Mouse (Mus musculus) R1 (cell line): ENCODE data around the gene Asna1.

Experiments used
- DNase-seq: peaks from one replicate; pipeline ENCODE4 v3.0.0-alpha.2; 2018; ENCODE audit warnings: low read depth, low spot score

The Asna1 gene

DNA sequence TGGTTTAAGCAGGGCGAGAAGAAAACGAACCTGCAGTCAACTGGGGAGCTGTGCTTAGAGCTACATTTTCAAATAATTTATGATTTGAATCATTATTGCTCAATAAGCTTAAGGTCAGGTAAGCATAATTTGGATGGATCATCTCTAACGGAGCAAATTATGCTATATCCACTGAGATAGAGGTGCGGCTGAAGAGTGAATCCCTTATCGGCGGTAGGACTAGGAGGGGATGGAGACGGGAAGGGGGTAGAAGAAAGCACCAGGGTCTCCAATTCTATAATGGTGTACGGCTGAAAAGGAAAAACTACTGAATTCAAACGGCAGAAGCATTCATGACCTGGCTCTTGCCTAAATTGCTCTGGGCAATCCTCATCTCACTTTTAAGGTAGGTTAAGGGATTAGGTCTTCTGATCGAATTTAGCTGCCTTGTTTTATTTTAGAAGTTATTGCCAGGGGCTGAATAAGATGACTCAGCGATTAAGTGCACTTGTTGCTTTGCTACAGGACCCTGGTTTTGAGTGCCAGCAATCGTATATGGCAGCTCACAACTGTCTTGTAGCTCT, 10.2 kb upstream of the Asna1 start:
- no peak for DNase-seq

DNA sequence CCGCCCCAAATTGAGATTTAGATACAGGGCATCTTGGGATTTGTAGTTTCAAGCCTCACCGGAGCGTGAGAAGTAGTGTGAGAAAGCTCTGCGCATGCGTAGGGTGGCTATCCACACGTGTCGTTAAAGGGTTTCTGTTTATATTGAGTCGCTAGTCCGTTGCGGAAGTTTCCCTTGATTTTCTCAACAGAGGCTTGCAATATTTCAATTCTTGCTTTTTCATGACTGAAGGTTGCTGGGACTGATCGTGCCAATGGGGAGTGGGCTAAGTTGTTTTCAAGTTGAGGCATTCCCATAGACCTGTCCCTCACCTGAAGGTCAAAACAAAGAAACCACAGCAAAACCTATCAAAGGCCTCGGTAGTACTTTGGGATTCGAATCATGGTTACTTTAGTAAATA, 9.7 kb upstream of the Asna1 start:
- DNase-seq, result peak; percentile 95

DNA sequence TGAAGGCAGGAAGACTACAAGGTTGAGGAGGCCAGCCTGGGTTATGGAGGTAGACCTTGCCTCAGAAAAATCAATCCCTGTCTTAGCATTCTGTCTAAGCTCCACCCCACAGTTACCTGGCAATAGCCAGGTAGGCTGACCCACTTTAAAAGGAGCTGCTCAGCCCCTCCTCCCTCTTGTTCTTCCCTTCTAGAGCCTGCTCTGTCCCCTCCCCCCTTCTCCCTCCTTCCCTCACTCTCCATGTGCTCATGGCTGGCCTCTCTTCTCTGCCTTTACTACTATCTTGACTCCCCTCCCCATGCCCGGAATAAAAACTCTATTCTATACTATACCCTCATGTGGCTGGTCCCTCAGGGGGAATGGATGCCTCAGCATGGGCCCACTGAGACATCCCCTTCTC, 8.8 kb upstream of the Asna1 start:
- peak; percentile 62 for DNase-seq

DNA sequence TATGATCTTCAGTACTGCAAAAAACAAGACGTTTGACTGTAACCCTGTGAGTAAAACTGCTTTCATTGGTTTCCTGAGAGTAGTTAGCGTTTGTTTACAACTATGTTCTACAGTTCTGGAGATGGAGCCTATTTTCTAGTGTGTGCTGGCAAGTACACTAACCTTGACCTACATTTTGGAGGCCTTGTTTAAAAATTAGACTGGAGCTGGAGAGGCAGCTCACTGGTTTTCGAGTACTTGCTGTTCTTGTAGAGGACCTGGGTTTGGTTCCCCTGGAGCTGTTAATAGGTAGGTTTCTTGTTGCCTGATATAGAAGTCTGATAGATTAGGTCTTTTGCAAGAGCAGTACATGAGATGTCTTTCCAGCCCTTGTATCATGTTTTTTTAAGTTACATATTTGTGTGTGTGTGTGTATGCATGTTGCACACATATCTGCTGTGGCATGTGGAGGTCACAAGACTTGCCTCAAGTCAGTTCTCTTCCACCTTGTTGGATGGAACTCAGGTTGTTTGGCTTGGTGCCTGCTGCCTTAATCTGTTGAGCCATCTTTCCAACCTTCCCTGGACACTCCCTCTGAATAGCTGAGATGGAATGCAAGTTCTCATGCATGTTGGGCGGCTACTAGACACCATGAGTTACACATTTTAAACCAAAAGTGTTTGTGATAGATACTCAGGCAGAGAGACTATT, 7.7 kb upstream of the Asna1 start:
- no peak for DNase-seq

DNA sequence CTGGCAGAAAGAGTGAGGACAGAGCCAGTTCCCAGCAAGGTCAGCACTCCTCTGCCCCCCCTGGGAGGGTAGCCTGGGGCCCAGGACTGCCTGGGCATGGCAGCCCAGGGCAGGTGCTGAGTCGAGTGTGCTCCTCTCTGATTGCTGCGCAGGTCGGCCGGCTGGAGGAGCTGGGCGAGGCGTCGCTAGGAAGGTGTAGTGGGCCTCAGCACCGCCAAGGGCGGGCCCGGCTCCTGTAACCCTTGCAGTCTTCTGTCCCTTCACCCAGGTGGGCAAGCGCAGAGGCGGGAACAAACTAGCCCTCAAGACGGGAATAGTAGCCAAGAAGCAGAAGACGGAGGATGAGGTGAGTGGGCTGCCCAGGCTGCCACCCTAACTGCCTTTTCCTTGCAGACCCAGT, 4.2 kb upstream of the Asna1 start:
- no peak for DNase-seq

DNA sequence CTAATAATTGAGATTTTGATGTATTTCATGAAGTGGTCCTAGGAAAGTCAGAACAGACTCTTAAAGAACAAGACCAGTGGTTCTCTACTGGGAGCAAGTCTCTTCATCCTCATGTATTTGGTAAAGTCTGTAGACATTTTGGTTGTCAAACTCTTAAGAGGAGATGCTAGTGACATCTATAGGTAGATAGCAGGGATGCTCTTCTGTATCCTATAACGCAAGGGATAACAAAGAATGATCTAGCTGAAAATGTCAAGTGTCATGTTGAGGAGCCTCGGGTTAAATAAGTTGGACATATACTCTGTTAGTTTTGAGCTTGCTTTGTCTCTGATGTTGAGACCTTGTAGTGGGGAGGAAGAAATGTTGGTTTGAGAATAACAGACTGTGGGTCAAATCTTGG, 2.8 kb upstream of the Asna1 start:
- no peak for DNase-seq

DNA sequence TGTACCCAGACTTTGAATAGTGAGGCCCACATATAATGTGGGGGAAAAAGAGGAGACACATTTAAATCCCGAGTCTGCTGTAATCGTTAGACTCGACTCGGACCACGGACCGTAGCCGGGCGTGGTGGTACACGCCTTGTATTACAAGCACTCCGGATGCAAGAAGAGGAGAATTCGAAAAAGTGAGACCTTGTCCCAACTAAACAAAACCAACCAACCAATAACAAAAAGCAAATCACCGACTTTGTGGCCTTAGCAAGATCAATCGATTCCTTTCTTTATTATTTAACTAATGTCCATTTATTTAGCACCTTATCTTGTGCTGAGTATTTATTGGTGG, 2.4 kb upstream of the Asna1 start:
- no peak for DNase-seq

DNA sequence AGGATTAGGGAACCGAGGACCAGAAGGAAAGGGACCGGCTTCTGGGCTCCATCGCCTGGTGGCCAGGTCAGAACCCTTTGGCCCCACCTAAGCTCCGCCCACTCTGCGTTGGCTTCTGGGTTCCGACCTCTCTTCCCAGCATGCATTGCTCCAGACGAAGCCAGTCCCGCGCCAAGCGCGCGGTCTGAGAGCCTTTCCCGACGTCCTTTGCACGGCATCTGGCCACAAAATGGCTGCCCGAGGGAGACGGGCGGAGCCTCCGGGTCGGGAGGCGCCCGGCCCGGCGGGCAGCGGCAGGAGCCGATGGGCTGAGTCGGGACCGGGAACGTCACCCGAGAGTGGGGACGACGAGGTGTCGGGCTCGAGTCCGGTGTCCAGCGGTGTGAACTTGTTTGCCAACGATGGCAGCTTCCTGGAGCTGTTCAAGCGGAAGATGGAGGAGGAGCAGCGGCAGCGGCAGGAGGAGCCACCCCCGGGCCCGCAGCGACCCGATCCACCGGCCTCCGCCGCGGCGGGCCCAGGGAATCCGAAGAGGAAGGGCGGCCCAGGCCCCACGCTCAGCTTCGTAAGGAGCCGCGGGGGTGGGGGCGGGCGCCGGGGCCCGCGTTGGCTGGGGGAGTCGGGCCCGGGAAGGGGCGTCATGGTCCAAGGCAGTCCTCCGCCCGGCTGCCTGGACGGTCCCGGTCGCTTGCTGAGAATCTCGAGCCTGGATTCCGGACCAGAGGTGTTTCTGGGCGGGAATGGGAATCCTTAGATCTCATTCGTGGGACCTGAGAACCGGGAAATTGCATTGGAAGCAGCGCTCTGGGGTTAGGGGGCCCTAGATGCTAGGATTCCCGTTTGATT, 1.8 kb upstream of the Asna1 start, which contains the start of gene Trir:
Gene Trir (plus strand): TSS at position 154 of the 846 bp plus-strand sequence.
- peak; percentile 98 for DNase-seq

DNA sequence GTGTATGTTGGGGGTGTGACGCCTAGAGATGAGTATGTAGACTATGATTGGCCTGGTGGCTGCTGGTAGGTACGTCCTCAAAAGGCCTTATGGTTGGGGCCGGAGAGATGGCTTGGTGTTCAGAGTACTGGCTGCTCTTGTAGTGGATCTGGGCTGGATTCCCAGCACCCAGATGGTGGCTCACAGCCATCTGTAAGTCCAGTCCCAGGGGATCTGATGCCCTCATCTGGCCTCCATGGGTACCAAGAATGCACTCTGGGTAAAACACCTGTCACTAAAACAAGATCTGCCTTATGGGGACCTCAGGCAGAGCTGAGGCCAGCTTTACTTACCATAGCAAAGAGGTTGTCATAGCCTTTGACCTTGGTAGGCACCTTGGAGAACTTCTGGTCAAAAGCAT, 1.2 kb downstream of the Asna1 start:
- DNase-seq, result no peak

DNA sequence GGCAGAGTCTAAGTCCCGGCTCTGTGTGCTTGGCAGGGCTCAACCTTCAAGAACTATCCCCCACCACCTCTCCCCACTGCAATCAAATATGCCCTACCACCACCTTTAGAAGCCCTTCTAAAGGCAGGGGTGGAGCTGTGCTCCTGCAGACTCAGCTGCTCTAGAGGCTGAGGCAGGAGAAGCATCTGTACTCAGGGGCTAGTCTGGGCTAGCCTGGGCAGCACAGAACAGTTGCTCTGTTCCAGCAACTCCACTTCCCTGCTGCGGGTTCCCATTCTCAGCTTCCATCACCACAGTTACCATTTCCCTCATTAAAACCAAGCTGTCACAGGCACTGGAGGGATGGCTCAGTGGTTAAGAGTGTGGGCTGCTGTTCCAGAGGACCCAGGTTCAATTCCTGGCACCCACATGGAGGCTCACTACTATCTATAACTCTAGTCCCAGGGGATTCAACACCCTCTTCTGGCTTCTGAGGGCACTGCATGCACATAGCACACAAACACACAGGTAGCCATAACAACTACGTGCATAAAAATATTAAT, 3.5 kb downstream of the Asna1 start:
- DNase-seq, result peak; percentile 77

DNA sequence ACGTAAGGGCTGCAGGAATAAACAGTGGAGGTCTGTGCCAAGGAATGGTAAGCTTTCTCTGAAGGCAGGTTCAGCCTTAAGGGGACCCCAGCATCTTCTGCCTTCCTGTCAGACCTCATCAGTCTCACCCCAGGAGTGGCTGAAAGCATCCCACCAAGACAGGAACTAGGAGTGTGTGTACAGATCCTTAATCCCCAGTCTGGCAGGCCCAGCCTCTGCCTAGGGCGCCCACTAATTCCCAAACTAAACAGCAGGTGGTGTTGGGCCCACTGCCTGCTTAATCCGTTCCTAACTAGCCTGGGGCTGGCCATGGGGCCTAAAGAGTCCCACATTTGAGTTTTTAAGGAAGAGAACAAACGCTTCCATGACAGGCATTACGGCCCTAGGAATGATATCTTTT, 7.9 kb downstream of the Asna1 start:
- DNase-seq, result peak; percentile 49

DNA sequence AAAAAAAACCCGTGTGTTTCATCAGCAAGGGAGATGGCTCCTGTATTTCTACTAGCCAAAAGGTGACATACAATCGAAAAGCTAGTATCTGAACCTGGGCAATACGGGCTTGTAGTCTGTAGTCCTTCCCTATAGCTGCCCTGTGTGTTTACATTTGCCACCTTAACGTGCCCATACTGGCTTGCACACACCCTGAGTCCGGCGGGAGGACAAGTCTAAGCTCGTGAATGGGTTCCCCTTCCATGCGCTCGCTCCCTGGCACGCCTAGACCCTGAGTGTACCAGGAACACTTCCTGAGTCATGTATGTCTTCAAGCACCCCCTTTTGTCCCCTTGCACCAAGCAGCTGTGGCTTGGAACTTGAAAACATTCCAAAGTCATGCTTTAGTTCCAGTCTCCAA, 8.4 kb downstream of the Asna1 start:
- DNase-seq, result no peak

DNA sequence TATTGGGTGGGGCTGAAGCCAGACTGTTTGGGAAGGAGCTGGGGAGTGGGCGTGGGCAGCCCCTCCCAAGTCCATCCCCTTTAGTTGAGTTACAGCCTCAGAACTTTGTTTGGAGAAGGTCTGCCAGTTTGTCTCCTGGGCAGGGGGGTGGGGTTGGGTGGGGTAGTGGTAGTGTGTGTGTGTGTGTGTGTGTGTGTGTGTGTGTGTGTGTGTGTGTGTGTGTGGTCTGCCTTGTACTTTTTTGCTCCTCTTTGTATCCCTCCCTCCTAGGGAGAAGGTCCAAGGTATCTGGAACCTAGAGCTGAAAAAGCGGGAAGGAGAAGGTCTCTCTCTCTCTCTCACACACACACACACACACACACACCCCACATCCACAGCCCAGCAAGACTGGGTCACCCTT, 10.7 kb downstream of the Asna1 start, which contains the start of gene Best2:
Gene Best2 (minus strand): TSS at position 101 of the 400 bp plus-strand sequence.
- no peak for DNase-seq

DNA sequence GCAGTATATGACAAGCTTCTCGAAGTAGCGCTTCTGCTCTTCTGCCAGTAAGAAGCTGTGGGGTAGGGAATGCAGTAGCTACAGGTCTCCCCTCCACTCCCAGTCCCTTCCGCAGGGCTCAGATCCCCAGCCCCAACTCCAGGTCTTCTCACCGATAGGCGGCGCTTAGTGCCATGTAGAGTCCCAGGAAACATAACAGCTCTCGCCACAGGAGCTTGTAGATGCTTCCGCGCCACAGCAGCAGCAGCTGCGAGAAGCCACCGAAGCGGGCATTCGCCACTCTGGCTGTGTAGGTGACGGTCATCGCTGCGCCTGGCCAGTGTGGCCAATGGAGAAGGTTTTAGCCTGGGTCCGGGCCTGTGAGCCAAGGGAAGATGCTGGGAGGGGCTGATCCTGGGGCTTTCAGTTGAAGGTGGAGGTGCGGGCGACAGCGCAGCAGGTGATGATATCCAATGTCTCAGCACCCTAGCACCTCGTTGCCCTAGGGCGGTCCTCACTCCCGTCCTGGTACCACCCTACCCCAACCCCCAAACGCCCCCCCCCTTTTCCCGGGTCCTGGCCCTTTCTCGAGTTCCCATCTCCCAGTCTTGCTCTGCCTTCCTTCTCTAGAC, 11.7 kb downstream of the Asna1 start:
- DNase-seq, result peak; percentile 94

DNA sequence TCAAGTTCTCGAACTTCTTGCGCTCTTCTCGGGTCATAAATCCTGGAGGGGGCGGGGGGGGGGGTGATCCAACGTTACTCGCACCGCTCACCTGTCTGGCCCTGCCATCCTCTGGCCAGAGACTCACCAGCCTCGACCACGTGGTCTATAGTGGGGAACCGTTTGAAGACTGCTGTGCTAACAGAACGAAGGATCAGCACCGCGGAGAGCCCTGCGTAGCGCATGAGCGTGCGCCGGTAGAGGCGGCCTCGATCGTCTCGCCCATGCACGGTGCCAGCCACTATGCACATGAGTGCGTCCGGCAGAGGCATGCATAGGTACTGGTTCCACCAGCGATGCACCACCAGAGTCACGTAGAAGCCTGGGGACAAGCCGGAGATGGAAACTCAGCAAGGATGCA, 13.8 kb downstream of the Asna1 start:
- peak; percentile 58 for DNase-seq

DNA sequence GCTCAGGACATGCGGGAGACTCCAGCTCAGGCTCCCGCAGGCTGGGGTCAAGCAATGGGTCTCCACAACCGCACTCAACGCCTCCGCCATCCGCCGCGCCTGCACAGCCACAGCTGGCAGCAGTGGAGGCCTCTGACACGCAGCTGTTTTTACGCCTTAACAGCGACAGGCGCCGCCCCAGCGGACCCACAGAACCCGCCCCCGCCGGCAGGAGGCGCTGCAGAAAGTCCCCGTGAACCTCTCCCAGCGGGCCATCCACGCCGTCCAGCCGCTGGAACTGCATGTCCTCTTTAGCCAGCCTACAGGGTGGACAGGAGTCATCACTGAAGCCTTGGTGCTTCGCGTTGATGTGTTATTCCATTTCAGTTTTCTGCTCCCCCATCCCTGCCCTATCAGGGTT, 17.4 kb downstream of the Asna1 start:
- peak; percentile 82 for DNase-seq

DNA sequence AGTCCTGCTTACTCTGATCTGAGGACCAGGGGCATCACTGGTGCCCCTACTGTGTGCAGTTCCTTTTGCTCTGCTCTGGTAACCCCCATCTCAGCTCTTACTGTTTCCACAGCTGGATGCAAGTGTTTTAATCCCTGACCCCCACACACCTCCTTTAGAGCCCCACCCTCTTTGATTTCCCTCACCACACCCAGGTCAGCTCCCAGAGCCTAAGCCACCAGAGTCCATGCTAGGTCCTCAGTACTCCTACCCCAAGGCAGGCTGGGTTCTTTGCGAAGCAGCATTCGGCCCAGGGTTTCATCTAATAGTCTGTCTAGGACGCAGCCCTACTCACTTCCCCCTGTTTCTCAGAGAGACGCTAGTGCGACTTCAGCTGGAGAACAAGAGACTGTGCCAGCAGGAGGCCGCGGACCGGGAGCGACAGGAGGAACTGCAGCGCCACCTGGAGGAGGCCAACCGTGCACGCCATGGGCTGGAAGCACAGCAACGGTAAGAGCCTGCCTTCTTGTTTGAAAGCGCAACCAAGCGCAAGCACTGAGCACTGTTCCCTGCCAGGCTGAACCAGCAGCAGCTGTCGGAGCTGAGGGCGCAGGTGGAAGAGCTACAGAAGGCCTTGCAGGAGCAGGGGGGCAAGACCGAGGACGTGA, 27.3 kb downstream of the Asna1 start:
- DNase-seq, result peak; percentile 96

DNA sequence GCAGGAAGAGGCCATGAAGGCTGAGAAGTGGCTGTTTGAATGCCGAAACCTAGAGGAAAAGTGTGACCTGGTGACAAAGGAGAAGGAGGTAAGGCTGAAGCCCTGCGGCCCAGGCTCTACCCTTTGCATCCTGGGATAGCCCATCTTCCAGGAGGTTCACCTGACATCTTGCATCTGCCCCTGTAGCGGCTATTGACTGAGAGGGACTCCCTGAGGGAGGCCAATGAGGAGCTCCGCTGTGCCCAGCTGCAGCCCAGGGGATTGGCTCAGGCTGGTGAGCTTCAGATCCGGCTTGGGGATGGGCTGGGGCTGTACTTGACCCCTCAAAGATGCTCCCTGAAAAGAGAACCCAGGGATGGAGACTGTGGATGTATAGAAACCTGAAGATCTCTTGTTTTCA, 28.1 kb downstream of the Asna1 start:
- DNase-seq, result no peak

DNA sequence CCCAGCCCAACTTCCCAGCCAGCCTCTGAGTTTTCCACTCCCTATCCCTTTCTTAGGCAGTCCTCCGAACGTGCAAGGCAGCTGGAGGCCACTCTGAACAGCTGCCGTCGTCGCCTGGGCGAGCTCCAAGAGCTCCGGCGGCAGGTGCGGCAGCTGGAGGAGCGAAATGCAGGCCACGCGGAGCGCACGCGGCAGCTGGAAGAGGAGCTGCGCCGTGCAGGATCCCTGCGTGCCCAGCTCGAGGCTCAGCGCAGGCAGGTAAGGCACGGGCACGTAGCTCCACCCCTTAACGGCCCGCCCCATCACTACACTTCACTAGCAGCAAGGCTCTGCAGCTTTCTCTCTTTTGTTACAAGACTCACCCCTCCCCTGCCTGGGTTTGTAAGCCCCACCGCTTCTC, 29.4 kb downstream of the Asna1 start:
- DNase-seq, result peak; percentile 75

DNA sequence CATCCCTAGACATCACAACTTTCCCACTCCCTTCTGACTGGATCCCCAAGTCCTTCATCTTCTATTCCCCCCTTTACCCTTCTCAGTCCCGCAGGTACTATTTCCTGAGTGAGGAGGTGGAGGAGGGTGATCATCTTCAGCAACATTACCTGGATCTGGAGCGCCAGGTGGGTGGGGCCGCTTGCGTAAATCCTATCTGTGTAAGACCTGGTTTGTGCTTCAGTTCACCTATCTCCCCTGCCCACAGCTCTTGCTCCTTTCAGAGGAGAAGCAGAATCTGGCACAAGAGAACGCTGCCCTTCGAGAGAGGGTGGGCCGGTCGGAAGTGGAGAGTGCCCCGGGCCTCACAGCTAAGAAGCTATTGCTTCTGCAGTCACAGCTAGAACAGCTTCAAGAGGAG, 30.7 kb downstream of the Asna1 start:
- DNase-seq, result no peak

DNA sequence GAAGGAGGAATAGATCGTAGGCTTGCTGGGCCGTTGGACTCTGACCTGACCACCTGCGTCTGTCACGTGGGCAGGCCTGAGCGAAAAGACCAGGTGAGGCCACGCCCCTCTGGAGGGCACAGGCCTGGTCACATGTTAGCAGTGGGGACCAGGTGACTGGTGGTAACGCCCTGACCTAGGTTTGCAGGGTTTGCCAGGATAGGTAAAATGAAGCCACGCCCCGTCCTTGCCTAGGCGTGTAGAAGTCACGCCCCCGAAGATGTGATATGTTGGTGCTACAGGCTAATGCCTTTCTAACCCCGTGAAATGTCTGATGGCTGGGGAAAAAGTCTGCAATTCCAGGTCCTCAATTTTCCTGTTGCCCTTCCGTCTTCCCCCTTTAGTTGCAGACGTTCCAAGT, 34.2 kb downstream of the Asna1 start:
- peak; percentile 91 for DNase-seq

DNA sequence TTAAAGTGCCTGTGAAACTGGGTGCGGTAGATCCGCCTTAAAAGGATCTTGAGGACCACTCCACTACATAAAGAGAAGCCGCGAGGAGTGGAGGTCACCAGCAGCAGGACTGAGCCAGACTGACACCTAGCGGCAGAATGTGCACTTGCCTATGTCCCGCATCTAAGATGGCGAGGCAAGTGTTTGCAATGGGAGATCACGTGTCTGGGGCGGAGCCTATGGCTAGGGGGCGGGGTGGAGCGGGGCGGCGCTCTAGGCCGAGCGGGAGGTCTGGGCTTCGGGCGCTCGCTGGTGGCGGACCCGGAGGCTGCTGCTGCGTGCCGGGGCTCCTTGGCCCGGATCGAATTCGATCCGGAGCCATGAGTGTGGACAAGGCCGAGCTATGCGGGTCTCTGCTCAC, 34.7 kb downstream of the Asna1 start, which contains the start of gene Hook2:
Gene Hook2 (plus strand): TSS at position 255 of the 400 bp plus-strand sequence.
- DNase-seq, result peak; percentile 99
